Mouse (Mus musculus): ENCODE measurements at regions not wholly inside any gene's neighbourhood (a gene's known extent, or its start where the extent isn't known, plus 50 kb on each side); places are given as distances from the start of the nearest gene placed in this dataset.

GRCm38 (mm10) chr3:149437763-149438162 lies 447.4 kb upstream of the Adgrl2 start:
- Histone ChIP-seq H3K27ac (no peak overlapping the region), H3K36me3 (no peaks in the 10 kb centered on the region), H3K4me1 (no peaks in the 10 kb centered on the region; the same call in 1 of the 2 replicates), H3K4me2 (no peak overlapping the region), H3K4me3 (no peak overlapping the region), H3K27me3 (no peaks in the 10 kb centered on the region), H3K9ac (no peak overlapping the region), H3K9me3 (no peaks in the 10 kb centered on the region)
- WGBS: 86% methylated on average over 8 of the region's 8 CpGs
- ATAC-seq (ENCODE audit: insufficient number of reproducible peaks, low FRiP score, low TSS enrichment, low read depth): no peak

DNA sequence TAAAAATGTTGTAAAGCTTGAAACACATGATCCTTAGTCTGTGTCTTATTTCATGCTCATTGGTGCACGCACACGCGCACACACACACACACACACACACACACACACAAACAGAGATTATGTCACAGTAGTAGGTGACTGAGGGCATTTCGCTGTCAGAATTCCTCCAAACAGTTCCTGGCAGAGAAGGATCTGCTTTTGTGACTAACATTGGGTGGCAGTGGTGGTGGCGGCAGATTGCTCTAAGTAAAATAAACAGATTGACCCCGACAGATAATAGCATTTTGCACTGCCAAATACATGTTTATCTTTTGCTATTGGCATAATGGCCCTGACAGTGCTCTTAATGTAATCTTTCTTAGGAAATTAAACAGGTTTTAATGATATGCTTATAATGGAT lies 446.6 kb upstream of the Adgrl2 start:
- H3K9me3 ChIP-seq: no peaks in the 10 kb centered on the region
- no peak overlapping the region for H3K9ac ChIP-seq
- WGBS: 80% methylated on average over 6 of the region's 6 CpGs
- no peak for ATAC-seq (ENCODE audit: insufficient number of reproducible peaks, low FRiP score, low TSS enrichment, low read depth)
- no peaks in the 10 kb centered on the region for H3K27me3 ChIP-seq
- no peak overlapping the region for H3K4me3 ChIP-seq
- H3K4me1 ChIP-seq: no peaks in the 10 kb centered on the region; the same call in 1 of the 2 replicates
- H3K27ac ChIP-seq: no peak overlapping the region
- H3K36me3 ChIP-seq: no peaks in the 10 kb centered on the region
- no peak overlapping the region for H3K4me2 ChIP-seq

GRCm38 (mm10) chr3:149436420-149436819 lies 446.1 kb upstream of the Adgrl2 start:
- Histone ChIP-seq H3K4me2 (no peak overlapping the region), H3K4me1 (no peaks in the 10 kb centered on the region), H3K9ac (no peak overlapping the region), H3K4me3 (no peak overlapping the region), H3K27ac (no peak overlapping the region), H3K27me3 (no peaks in the 10 kb centered on the region), H3K36me3 (no peaks in the 10 kb centered on the region), H3K9me3 (no peaks in the 10 kb centered on the region)
- ATAC-seq (ENCODE audit: insufficient number of reproducible peaks, low FRiP score, low TSS enrichment, low read depth): no peak
- WGBS: 86% methylated on average over 8 of the region's 8 CpGs

DNA sequence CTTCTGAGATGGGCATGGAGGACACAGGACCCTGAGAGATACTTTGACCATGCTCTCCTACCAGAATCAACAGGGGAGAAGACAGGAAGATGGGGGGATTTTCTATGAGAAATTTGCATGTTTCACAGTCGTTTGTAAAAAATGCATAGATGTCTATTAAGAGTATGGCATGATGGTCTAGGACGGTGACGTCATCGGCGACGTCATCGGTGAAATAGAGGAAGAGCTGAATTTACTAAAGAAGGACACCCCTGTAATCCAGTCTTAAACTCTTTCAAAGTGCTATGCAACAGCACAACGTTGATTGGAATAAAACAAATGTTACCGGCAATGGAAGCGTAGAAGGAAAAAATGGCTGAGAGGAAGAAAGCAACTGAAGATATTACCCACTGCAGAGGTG lies 441.4 kb upstream of the Adgrl2 start:
- Histone ChIP-seq H3K4me3 (no peak overlapping the region), H3K9ac (no peak overlapping the region), H3K27ac (no peak overlapping the region), H3K9me3 (no peaks in the 10 kb centered on the region), H3K4me2 (no peak overlapping the region), H3K36me3 (no peaks in the 10 kb centered on the region), H3K4me1 (no peaks in the 10 kb centered on the region), H3K27me3 (no peaks in the 10 kb centered on the region)
- WGBS: 92% methylated on average over 10 of the region's 10 CpGs
- no peak for ATAC-seq (ENCODE audit: insufficient number of reproducible peaks, low FRiP score, low TSS enrichment, low read depth)

- Histone ChIP-seq H3K9me3 (no peaks in the 10 kb centered on the region), H3K4me1 (no peaks in the 10 kb centered on the region), H3K4me2 (no peak overlapping the region), H3K27me3 (no peaks in the 10 kb centered on the region), H3K4me3 (no peak overlapping the region), H3K9ac (no peak overlapping the region), H3K27ac (no peak overlapping the region), H3K36me3 (no peaks in the 10 kb centered on the region)
- WGBS: 58% methylated on average over 18 of the region's 18 CpGs
- ATAC-seq (ENCODE audit: insufficient number of reproducible peaks, low FRiP score, low TSS enrichment, low read depth): no peak
These were observed 435.8 kb upstream of the Adgrl2 start for GRCm38 (mm10) chr3:149426023-149426759.

DNA sequence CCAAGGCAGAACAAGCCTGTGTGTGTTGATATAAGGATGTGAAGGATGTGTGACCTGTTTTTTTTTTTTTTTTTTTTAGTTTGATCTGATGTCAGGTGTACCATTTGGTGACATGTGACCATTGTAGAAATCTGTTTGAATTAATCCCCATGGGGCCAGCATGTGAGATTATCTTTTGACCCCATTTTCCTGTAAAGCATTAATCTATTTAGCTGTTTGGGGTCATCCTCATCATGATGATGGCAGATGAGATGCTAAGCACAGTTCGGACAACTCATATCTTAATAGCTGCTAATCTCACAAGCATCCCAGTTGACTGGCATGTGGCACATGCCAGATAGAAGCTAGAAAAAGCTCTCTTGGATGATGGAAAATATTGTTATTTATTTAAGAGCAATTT lies 434.0 kb upstream of the Adgrl2 start:
- no peak overlapping the region for H3K9ac ChIP-seq
- no peak overlapping the region for H3K4me3 ChIP-seq
- no peak overlapping the region for H3K27ac ChIP-seq
- H3K4me1 ChIP-seq: no peaks in the 10 kb centered on the region
- no peaks in the 10 kb centered on the region for H3K36me3 ChIP-seq
- no peak for ATAC-seq (ENCODE audit: insufficient number of reproducible peaks, low FRiP score, low TSS enrichment, low read depth)
- H3K9me3 ChIP-seq: no peaks in the 10 kb centered on the region
- no peak overlapping the region for H3K4me2 ChIP-seq
- H3K27me3 ChIP-seq: no peaks in the 10 kb centered on the region
- 88% methylated on average over 1 of the region's 1 CpGs for WGBS

DNA sequence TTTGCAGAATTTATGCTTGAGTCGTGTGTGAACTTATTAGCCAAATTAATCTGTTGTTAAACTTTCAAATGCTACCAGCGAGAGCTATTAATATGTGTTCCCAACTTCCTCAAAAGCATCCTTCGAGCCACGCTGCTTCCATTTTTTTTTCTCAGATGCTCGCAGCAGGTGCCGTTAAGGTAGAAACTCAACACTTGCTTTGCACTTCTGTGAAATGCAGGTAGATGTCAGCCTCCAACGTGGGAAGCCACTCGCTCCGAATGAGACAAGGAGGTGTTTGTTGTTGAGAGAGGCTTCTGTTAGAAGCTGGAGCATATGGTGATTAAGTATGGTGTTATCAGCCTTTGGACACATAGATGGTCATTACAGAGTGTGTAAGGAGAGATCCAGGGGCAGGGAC lies 433.1 kb upstream of the Adgrl2 start:
- Histone ChIP-seq H3K27ac (no peak overlapping the region), H3K4me3 (no peak overlapping the region), H3K4me2 (no peak overlapping the region), H3K36me3 (no peaks in the 10 kb centered on the region), H3K27me3 (no peaks in the 10 kb centered on the region), H3K9ac (no peak overlapping the region), H3K4me1 (no peaks in the 10 kb centered on the region), H3K9me3 (no peaks in the 10 kb centered on the region)
- WGBS: 52% methylated on average over 9 of the region's 9 CpGs
- ATAC-seq (ENCODE audit: insufficient number of reproducible peaks, low FRiP score, low TSS enrichment, low read depth): no peak

DNA sequence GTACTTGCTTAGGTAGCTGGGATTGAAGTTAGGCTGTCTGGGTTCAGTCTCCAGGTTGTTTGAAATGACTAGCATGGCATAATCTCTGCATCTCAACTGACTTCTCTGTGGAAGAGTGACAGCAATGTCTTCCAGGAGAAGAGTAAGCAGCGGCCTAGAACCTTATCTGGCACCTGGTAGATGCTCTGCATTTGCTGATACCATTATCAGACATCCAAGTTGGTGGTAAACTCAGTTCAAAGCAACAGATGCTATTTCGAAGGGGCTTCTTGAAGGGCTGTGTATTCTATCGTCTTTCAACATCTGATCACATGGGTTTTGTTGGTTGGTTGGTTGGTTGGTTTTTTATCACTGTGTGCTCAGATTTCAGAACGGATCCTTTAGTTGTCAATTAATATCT lies 424.7 kb upstream of the Adgrl2 start:
- Histone ChIP-seq H3K36me3 (no peaks in the 10 kb centered on the region), H3K9me3 (no peaks in the 10 kb centered on the region), H3K27me3 (no peaks in the 10 kb centered on the region), H3K4me3 (no peak overlapping the region), H3K4me1 (no peaks in the 10 kb centered on the region), H3K4me2 (no peak overlapping the region), H3K27ac (no peak overlapping the region), H3K9ac (no peak overlapping the region)
- 82% methylated on average over 4 of the region's 4 CpGs for WGBS
- ATAC-seq (ENCODE audit: insufficient number of reproducible peaks, low FRiP score, low TSS enrichment, low read depth): no peak

DNA sequence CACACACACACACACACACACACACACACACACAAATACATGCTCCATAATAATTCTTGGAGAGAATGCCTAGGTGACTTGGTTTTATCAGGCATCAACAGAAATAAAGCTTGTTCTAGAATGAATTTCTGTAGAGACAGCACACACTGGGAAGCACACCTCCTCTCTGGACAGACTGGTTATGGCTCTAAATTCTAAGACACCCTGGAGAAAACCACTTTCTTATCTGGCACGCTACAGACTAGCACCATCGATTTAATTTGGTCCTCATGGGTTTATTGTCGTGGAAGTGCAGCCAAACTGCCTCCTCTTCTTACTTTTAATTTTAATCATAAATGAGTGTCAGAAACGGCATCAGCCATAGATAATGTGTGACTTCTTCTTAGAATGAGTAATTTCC lies 422.8 kb upstream of the Adgrl2 start:
- H3K4me1 ChIP-seq: no peaks in the 10 kb centered on the region
- no peak overlapping the region for H3K9ac ChIP-seq
- no peak overlapping the region for H3K27ac ChIP-seq
- H3K4me3 ChIP-seq: no peak overlapping the region
- no peaks in the 10 kb centered on the region for H3K9me3 ChIP-seq
- ATAC-seq (ENCODE audit: insufficient number of reproducible peaks, low FRiP score, low TSS enrichment, low read depth): no peak
- H3K27me3 ChIP-seq: no peaks in the 10 kb centered on the region
- H3K4me2 ChIP-seq: no peak overlapping the region
- no peaks in the 10 kb centered on the region for H3K36me3 ChIP-seq
- whole genome bisulfite sequencing: 73% methylated on average over 4 of the region's 4 CpGs

DNA sequence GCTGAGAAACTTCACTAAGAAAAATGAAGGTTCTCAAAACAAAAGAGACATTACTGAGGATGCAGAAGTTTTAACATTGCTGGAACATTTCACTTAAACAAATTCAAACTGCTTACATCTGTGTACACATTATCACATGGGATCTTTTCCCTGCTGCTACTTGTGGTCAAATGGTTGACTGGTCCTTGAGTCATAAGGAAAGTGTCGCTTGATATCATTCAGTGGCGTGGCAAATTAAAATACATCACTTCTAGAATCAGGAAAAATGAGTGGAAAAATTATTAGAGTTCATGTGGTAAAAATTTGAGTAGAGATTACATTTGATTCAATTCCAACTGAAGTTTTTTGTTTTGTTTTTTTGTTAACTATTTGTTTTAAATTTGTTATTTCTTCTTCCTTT lies 420.2 kb upstream of the Adgrl2 start:
- Histone ChIP-seq H3K27me3 (no peaks in the 10 kb centered on the region), H3K9me3 (no peaks in the 10 kb centered on the region), H3K36me3 (no peaks in the 10 kb centered on the region), H3K27ac (no peak overlapping the region), H3K4me1 (0 out of 2 replicates have a peak, but pooled peaks cover 2% of the 10 kb centered on the region), H3K4me2 (no peak overlapping the region), H3K4me3 (no peak overlapping the region), H3K9ac (no peak overlapping the region)
- 88% methylated on average over 2 of the region's 2 CpGs for WGBS
- no peak for ATAC-seq (ENCODE audit: insufficient number of reproducible peaks, low FRiP score, low TSS enrichment, low read depth)

DNA sequence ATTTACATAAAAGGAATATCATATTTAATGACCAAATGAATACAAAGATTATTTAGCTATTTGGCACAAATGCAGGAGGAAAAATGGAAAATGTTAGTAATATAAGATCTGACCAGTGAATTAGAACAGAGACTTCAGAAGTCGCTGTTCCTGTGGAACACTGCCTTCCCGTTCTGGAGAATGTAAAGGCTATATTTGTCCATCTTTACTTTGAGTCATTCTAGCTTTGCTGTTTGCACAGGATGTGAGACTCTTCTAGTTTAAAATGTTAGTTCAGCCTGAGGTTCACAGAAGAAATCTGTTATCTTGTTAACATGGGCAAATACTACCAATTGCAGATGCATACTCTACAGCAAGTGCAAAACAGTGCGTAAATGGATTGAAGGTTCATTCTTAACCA lies 418.5 kb upstream of the Adgrl2 start:
- WGBS: 86% methylated on average over 3 of the region's 3 CpGs
- H3K9me3 ChIP-seq: no peaks in the 10 kb centered on the region
- H3K27me3 ChIP-seq: no peaks in the 10 kb centered on the region
- H3K4me3 ChIP-seq: no peak overlapping the region
- no peaks in the 10 kb centered on the region for H3K36me3 ChIP-seq
- no peak overlapping the region for H3K27ac ChIP-seq
- no peak overlapping the region for H3K9ac ChIP-seq
- H3K4me1 ChIP-seq: 0 out of 2 replicates have a peak, but pooled peaks cover 2% of the 10 kb centered on the region
- no peak overlapping the region for H3K4me2 ChIP-seq
- no peak for ATAC-seq (ENCODE audit: insufficient number of reproducible peaks, low FRiP score, low TSS enrichment, low read depth)

DNA sequence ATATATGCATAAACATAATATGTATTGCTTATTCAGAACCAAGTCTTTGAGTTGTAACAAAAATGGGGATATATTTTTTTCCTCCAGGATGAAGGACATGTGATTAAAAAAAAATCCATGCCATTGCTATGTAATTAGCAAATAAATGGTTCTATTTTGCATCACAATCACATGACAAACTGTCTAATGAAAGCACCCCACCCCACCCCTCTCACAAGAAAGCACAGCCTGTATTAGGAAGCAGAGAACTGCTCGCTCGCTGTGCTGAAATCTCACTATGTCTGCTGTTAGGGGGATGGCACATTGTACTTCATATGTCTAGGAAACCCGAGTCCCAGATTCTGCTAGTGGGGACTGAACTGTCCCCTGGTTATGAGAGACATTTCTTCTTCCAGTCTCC lies 415.5 kb upstream of the Adgrl2 start:
- 59% methylated on average over 3 of the region's 3 CpGs for WGBS
- ATAC-seq (ENCODE audit: insufficient number of reproducible peaks, low FRiP score, low TSS enrichment, low read depth): no peak

GRCm38 (mm10) chr3:149404691-149405090 lies 414.3 kb upstream of the Adgrl2 start:
- no peak overlapping the region for H3K4me3 ChIP-seq
- H3K27me3 ChIP-seq: no peaks in the 10 kb centered on the region
- no peaks in the 10 kb centered on the region for H3K36me3 ChIP-seq
- H3K27ac ChIP-seq: no peak overlapping the region
- 0 out of 2 replicates have a peak, but pooled peaks cover 5% of the 10 kb centered on the region for H3K4me1 ChIP-seq
- 91% methylated on average over 14 of the region's 14 CpGs for WGBS
- no peaks in the 10 kb centered on the region for H3K9me3 ChIP-seq
- no peak overlapping the region for H3K9ac ChIP-seq
- no peak overlapping the region for H3K4me2 ChIP-seq
- ATAC-seq (ENCODE audit: insufficient number of reproducible peaks, low FRiP score, low TSS enrichment, low read depth): no peak

More for the DNA sequence above, 415.5 kb upstream of the Adgrl2 start:
- no peaks in the 10 kb centered on the region for H3K27me3 ChIP-seq
- no peak overlapping the region for H3K4me2 ChIP-seq
- no peak overlapping the region for H3K4me3 ChIP-seq
- H3K9me3 ChIP-seq: no peaks in the 10 kb centered on the region
- no peak overlapping the region for H3K9ac ChIP-seq
- H3K4me1 ChIP-seq: 0 out of 2 replicates have a peak, but pooled peaks cover 5% of the 10 kb centered on the region
- H3K27ac ChIP-seq: no peak overlapping the region
- H3K36me3 ChIP-seq: no peaks in the 10 kb centered on the region
